Mouse (Mus musculus): ENCODE results near the gene Npvf. TPM values are rescaled to one million over a fixed set of nuclear protein-coding genes. Genes with fewer than 3 reads are reported as not detected.

The Npvf gene
- polyA plus RNA-seq, 1 experiment = not detected

- no peak for TF ChIP-seq POLR2A (IDR thresholded peaks at IDR 0.05; ENCODE audit: borderline replicate concordance, control insufficient read depth, low read depth, low read length)
- no peak for TF ChIP-seq CTCF (IDR thresholded peaks at IDR 0.05; ENCODE audit: control insufficient read depth, insufficient read depth, low read length)
These were observed 17.0 kb upstream of the Npvf start for GRCm38 (mm10) chr6:50671191-50671590.

GRCm38 (mm10) chr6:50666937-50667336 lies 12.7 kb upstream of the Npvf start:
- TF ChIP-seq CTCF (IDR thresholded peaks at IDR 0.05; ENCODE audit: control insufficient read depth, insufficient read depth, low read length) = no peak
- no peak for TF ChIP-seq POLR2A (IDR thresholded peaks at IDR 0.05; ENCODE audit: borderline replicate concordance, control insufficient read depth, low read depth, low read length)
- no peaks in the 10 kb centered on the region for H3K4me1 ChIP-seq (ENCODE audit: control insufficient read depth, insufficient read depth, low read length)
- 77% methylated on average over 5 of the region's 5 CpGs for WGBS
- H3K27ac ChIP-seq (ENCODE audit: control insufficient read depth, insufficient read depth, low read depth, low read length, poor library complexity) = no peak overlapping the region
- H3K4me3 ChIP-seq (replicated peaks; ENCODE audit: control insufficient read depth, low read depth, low read length) = no peak overlapping the region

More at GRCm38 (mm10) chr6:50671191-50671590, 17.0 kb upstream of the Npvf start:
- Histone ChIP-seq H3K4me3 (replicated peaks; ENCODE audit: control insufficient read depth, low read depth, low read length) (no peak overlapping the region), H3K27ac (ENCODE audit: control insufficient read depth, insufficient read depth, low read depth, low read length, poor library complexity) (no peak overlapping the region), H3K4me1 (ENCODE audit: control insufficient read depth, insufficient read depth, low read length) (no peaks in the 10 kb centered on the region)
- WGBS = 67% methylated on average over 3 of the region's 3 CpGs

GRCm38 (mm10) chr6:50665020-50665419 lies 10.8 kb upstream of the Npvf start:
- WGBS = 69% methylated on average over 3 of the region's 3 CpGs
- Histone ChIP-seq H3K4me1 (ENCODE audit: control insufficient read depth, insufficient read depth, low read length) (no peaks in the 10 kb centered on the region), H3K4me3 (replicated peaks; ENCODE audit: control insufficient read depth, low read depth, low read length) (no peak overlapping the region), H3K27ac (ENCODE audit: control insufficient read depth, insufficient read depth, low read depth, low read length, poor library complexity) (no peak overlapping the region)
- TF ChIP-seq CTCF (IDR thresholded peaks at IDR 0.05; ENCODE audit: control insufficient read depth, insufficient read depth, low read length) (no peak), POLR2A (IDR thresholded peaks at IDR 0.05; ENCODE audit: borderline replicate concordance, control insufficient read depth, low read depth, low read length) (no peak)

- no peak for TF ChIP-seq CTCF (IDR thresholded peaks at IDR 0.05; ENCODE audit: control insufficient read depth, insufficient read depth, low read length)
- TF ChIP-seq POLR2A (IDR thresholded peaks at IDR 0.05; ENCODE audit: borderline replicate concordance, control insufficient read depth, low read depth, low read length) = no peak
- Histone ChIP-seq H3K4me3 (replicated peaks; ENCODE audit: control insufficient read depth, low read depth, low read length) (no peak overlapping the region), H3K4me1 (ENCODE audit: control insufficient read depth, insufficient read depth, low read length) (no peaks in the 10 kb centered on the region), H3K27ac (ENCODE audit: control insufficient read depth, insufficient read depth, low read depth, low read length, poor library complexity) (no peak overlapping the region)
- 80% methylated on average over 3 of the region's 3 CpGs for WGBS
These were observed 10.0 kb upstream of the Npvf start for GRCm38 (mm10) chr6:50664193-50664592.

- WGBS = 76% methylated on average over 12 of the region's 12 CpGs
- H3K27ac ChIP-seq (ENCODE audit: control insufficient read depth, insufficient read depth, low read depth, low read length, poor library complexity) = no peak overlapping the region
- no peak for TF ChIP-seq POLR2A (IDR thresholded peaks at IDR 0.05; ENCODE audit: borderline replicate concordance, control insufficient read depth, low read depth, low read length)
- TF ChIP-seq CTCF (IDR thresholded peaks at IDR 0.05; ENCODE audit: control insufficient read depth, insufficient read depth, low read length) = no peak
- H3K4me3 ChIP-seq (replicated peaks; ENCODE audit: control insufficient read depth, low read depth, low read length) = no peak overlapping the region
- H3K4me1 ChIP-seq (ENCODE audit: control insufficient read depth, insufficient read depth, low read length) = no peaks in the 10 kb centered on the region
These were observed 8.8 kb upstream of the Npvf start for GRCm38 (mm10) chr6:50662925-50663583.

- no peaks in the 10 kb centered on the region for H3K4me1 ChIP-seq (ENCODE audit: control insufficient read depth, insufficient read depth, low read length)
- H3K27ac ChIP-seq (ENCODE audit: control insufficient read depth, insufficient read depth, low read depth, low read length, poor library complexity) = no peak overlapping the region
- TF ChIP-seq CTCF (IDR thresholded peaks at IDR 0.05; ENCODE audit: control insufficient read depth, insufficient read depth, low read length) (no peak), POLR2A (IDR thresholded peaks at IDR 0.05; ENCODE audit: borderline replicate concordance, control insufficient read depth, low read depth, low read length) (no peak)
- 78% methylated on average over 7 of the region's 7 CpGs for WGBS
- H3K4me3 ChIP-seq (replicated peaks; ENCODE audit: control insufficient read depth, low read depth, low read length) = no peak overlapping the region
These were observed 7.5 kb upstream of the Npvf start for GRCm38 (mm10) chr6:50661729-50662128.

GRCm38 (mm10) chr6:50658466-50658865 lies 4.2 kb upstream of the Npvf start:
- no peak for TF ChIP-seq CTCF (IDR thresholded peaks at IDR 0.05; ENCODE audit: control insufficient read depth, insufficient read depth, low read length)
- TF ChIP-seq POLR2A (IDR thresholded peaks at IDR 0.05; ENCODE audit: borderline replicate concordance, control insufficient read depth, low read depth, low read length) = no peak
- no peak overlapping the region for H3K27ac ChIP-seq (ENCODE audit: control insufficient read depth, insufficient read depth, low read depth, low read length, poor library complexity)
- H3K4me3 ChIP-seq (replicated peaks; ENCODE audit: control insufficient read depth, low read depth, low read length) = no peak overlapping the region
- 72% methylated on average over 3 of the region's 3 CpGs for WGBS
- no peaks in the 10 kb centered on the region; the same call in 1 of the 2 replicates for H3K4me1 ChIP-seq (ENCODE audit: control insufficient read depth, insufficient read depth, low read length)

DNA sequence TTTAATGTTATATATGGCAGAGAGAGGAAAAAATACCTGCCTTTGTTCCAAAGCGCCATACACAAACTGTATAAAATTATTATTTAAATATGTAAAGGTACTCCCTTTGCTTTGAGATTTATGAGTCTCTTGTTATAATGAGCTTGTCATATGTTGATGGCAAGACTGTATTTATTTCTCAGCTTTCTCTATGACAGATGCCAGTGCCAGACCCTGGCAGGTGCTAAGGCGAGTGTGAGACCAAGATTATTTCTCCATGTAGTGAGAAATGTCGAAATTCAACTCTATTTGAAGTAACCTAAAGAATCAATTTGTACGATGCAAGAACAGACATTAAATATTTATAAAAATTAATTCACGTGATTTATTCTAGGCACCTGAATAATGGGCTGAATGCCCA lies 3.8 kb upstream of the Npvf start:
- Histone ChIP-seq H3K27ac (ENCODE audit: control insufficient read depth, insufficient read depth, low read depth, low read length, poor library complexity) (no peak overlapping the region), H3K4me3 (replicated peaks; ENCODE audit: control insufficient read depth, low read depth, low read length) (no peak overlapping the region), H3K4me1 (ENCODE audit: control insufficient read depth, insufficient read depth, low read length) (no peaks in the 10 kb centered on the region; the same call in 1 of the 2 replicates)
- TF ChIP-seq CTCF (IDR thresholded peaks at IDR 0.05; ENCODE audit: control insufficient read depth, insufficient read depth, low read length) = no peak
- TF ChIP-seq POLR2A (IDR thresholded peaks at IDR 0.05; ENCODE audit: borderline replicate concordance, control insufficient read depth, low read depth, low read length) = no peak
- WGBS = 76% methylated on average over 5 of the region's 5 CpGs

Data from bone marrow, adult 2 months (tissue).